Mouse (Mus musculus) CH12.LX (cell line): Measurements from ENCODE around the gene Il6ra. TPM values are rescaled to one million over a fixed set of nuclear protein-coding genes. Genes with fewer than 3 reads are reported as not detected.

ENCODE experiments used
- DNase-seq: peaks from one replicate; pipeline ENCODE4 v3.0.0-alpha.2; 2013; ENCODE audit errors: extremely low read depth
- H3K27ac ChIP-seq: 2 replicates; pipeline ENCODE4 v1.5.1; 2012; ENCODE audit warnings: low read depth, mild to moderate bottlenecking, control low read depth, moderate library complexity; ENCODE audit not compliant: insufficient read depth
- H3K27me3 ChIP-seq: replicated peaks from 2 replicates; pipeline ENCODE3; 2012; ENCODE audit warnings: inconsistent platforms
- H3K36me3 ChIP-seq, 2 experiments: replicated peaks in 1 of 2; 2 replicates each; pipeline versions ENCODE3 to v1.6.1; 2012; ENCODE audit warnings: inconsistent platforms in 1 of 2, low read length in 1 of 2, mild to moderate bottlenecking in 1 of 2, mixed read lengths in 1 of 2, moderate library complexity in 1 of 2; ENCODE audit not compliant: control insufficient read depth in 1 of 2, insufficient read depth in 1 of 2
- H3K4me1 ChIP-seq, 2 experiments: 2 replicates each; pipeline ENCODE4 v1.6.1; 2012; ENCODE audit warnings: inconsistent platforms in 1 of 2, moderate library complexity in 1 of 2; ENCODE audit not compliant: insufficient read depth in 2 of 2, control insufficient read depth in 1 of 2
- H3K4me2 ChIP-seq: 2 replicates; pipeline ENCODE4 v1.6.1; 2012; ENCODE audit warnings: low read depth, mild to moderate bottlenecking, control low read depth; ENCODE audit not compliant: poor library complexity, insufficient read depth, severe bottlenecking
- H3K4me3 ChIP-seq, 3 experiments: fragments of 150-350 bp in 1 of 3; sonication (generic) in 1 of 3; replicated peaks in 1 of 3; 2 replicates each; pipeline versions ENCODE3 to v1.5.1; 2011 to 2012; ENCODE audit warnings: low read depth in 2 of 3, low read length in 2 of 3, mild to moderate bottlenecking in 2 of 3, moderate library complexity in 2 of 3, control low read depth in 1 of 3, improper control_type of control experiment in 1 of 3, inconsistent platforms in 1 of 3, mixed read lengths in 1 of 3; ENCODE audit not compliant: poor library complexity in 1 of 3
- H3K79me2 ChIP-seq: replicated peaks from 2 replicates; pipeline ENCODE4 v1.6.1; 2012; ENCODE audit warnings: mild to moderate bottlenecking, moderate library complexity; ENCODE audit not compliant: control insufficient read depth, poor library complexity, insufficient read depth, severe bottlenecking; ENCODE audit errors: extremely low read depth
- H3K9ac ChIP-seq: 2 replicates; pipeline ENCODE4 v1.6.1; 2012; ENCODE audit warnings: low read depth, mild to moderate bottlenecking, control low read depth, moderate library complexity; ENCODE audit not compliant: insufficient read depth
- H3K9me3 ChIP-seq: replicated peaks from 2 replicates; pipeline ENCODE3; 2012; ENCODE audit warnings: low read length, inconsistent platforms, mixed read lengths
- BHLHE40 ChIP-seq: IDR thresholded peaks from 2 replicates; pipeline ENCODE4 v1.6.1; 2011; ENCODE audit warnings: mild to moderate bottlenecking, low read depth, low read length, improper control_type of control experiment
- CHD1 ChIP-seq: IDR thresholded peaks from 2 replicates; pipeline ENCODE4 v1.6.1; 2012; ENCODE audit warnings: low read depth, low read length, improper control_type of control experiment, inconsistent platforms
- CHD2 ChIP-seq: IDR thresholded peaks from 2 replicates; pipeline ENCODE4 v1.6.1; 2011; ENCODE audit warnings: low read length, improper control_type of control experiment
- E2F4 ChIP-seq: IDR thresholded peaks from 2 replicates; pipeline ENCODE4 v1.6.1; 2011; ENCODE audit warnings: low read depth, low read length, improper control_type of control experiment; ENCODE audit not compliant: insufficient replicate concordance
- ELF1 ChIP-seq: IDR thresholded peaks from 2 replicates; pipeline ENCODE4 v1.6.1; 2014; ENCODE audit warnings: low read depth, mild to moderate bottlenecking, inconsistent platforms, low read length, improper control_type of control experiment
- EP300 ChIP-seq: IDR thresholded peaks from 2 replicates; pipeline ENCODE4 v1.6.1; 2011; ENCODE audit warnings: low read length, improper control_type of control experiment
- ETS1 ChIP-seq: conservative IDR thresholded peaks from 2 replicates; pipeline ENCODE4 v1.6.1; 2012; ENCODE audit warnings: low read depth, mild to moderate bottlenecking, inconsistent platforms, low read length, improper control_type of control experiment, moderate library complexity
- HCFC1 ChIP-seq: IDR thresholded peaks from 2 replicates; pipeline ENCODE4 v1.6.1; 2012; ENCODE audit warnings: low read depth, mild to moderate bottlenecking, inconsistent platforms, low read length, improper control_type of control experiment
- IRF4 ChIP-seq: IDR thresholded peaks from 2 replicates; pipeline ENCODE4 v1.6.1; 2014; ENCODE audit warnings: low read depth, mild to moderate bottlenecking, inconsistent platforms, low read length, improper control_type of control experiment
- MAFK ChIP-seq: IDR thresholded peaks from 2 replicates; pipeline ENCODE4 v1.6.1; 2011; ENCODE audit warnings: low read length, improper control_type of control experiment; ENCODE audit not compliant: insufficient replicate concordance
- MAX ChIP-seq: IDR thresholded peaks from 2 replicates; pipeline ENCODE4 v1.6.1; 2011; ENCODE audit warnings: low read length, improper control_type of control experiment
- MXI1 ChIP-seq: IDR thresholded peaks from 2 replicates; pipeline ENCODE4 v1.6.1; 2011; ENCODE audit warnings: mild to moderate bottlenecking, low read depth, low read length, improper control_type of control experiment
- RCOR1 ChIP-seq: conservative IDR thresholded peaks from 2 replicates; pipeline ENCODE4 v1.6.1; 2012; ENCODE audit warnings: low read depth, mild to moderate bottlenecking, inconsistent platforms, low read length, improper control_type of control experiment
- SMC3 ChIP-seq: IDR thresholded peaks from 2 replicates; pipeline ENCODE4 v1.6.1; 2011; ENCODE audit warnings: low read depth, low read length, improper control_type of control experiment
- TBP ChIP-seq: conservative IDR thresholded peaks from 2 replicates; pipeline ENCODE4 v1.6.1; 2011; ENCODE audit warnings: low read depth, low read length, improper control_type of control experiment
- TCF12 ChIP-seq: IDR thresholded peaks from 2 replicates; pipeline ENCODE4 v1.6.1; 2014; ENCODE audit warnings: low read depth, mild to moderate bottlenecking, inconsistent platforms, low read length, improper control_type of control experiment
- UBTF ChIP-seq: IDR thresholded peaks from 2 replicates; pipeline ENCODE4 v1.6.1; 2012; ENCODE audit warnings: low read depth, mild to moderate bottlenecking, inconsistent platforms, low read length, improper control_type of control experiment, moderate library complexity
- USF2 ChIP-seq: conservative IDR thresholded peaks from 2 replicates; pipeline ENCODE4 v1.6.1; 2011; ENCODE audit warnings: low read depth, low read length, improper control_type of control experiment
- ZMIZ1 ChIP-seq: IDR thresholded peaks from 2 replicates; pipeline ENCODE4 v1.6.1; 2012; ENCODE audit warnings: low read depth, mild to moderate bottlenecking, inconsistent platforms, low read length, improper control_type of control experiment
- ZNF384 ChIP-seq: IDR thresholded peaks from 2 replicates; pipeline ENCODE4 v1.6.1; 2012; ENCODE audit warnings: low read depth, low read length, improper control_type of control experiment, inconsistent platforms
- dilution Hi-C: fragments of 300-500 bp; cut with MboI; formaldehyde crosslinking; loops from 2 replicates; pipeline ENCODE4 v1.14.3; 2020; ENCODE audit warnings: low sequenced_read_pairs; ENCODE audit not compliant: extremely low pct_unique_long_range_greater_than_20kb, extremely low pct_ligation_motif_present
- in situ Hi-C: fragments of 300-500 bp; cut with MboI; formaldehyde crosslinking; loops from 3 replicates; pipeline ENCODE4 v1.14.3; 2019; ENCODE audit warnings: low sequenced_read_pairs, low pct_ligation_motif_present, low pct_unique_long_range_greater_than_20kb, mixed read lengths
- polyA plus RNA-seq: library from polyadenylated mRNA; unstranded; fragments of >175 nt; gene quantifications from 2 replicates; pipeline ENCODE4 v1.2.1, GENCODE M21; 2012; ENCODE audit warnings: low read depth; ENCODE audit not compliant: insufficient read length
- total RNA-seq, 2 experiments: library from RNA; depleted of rRNA; stranded (reverse); fragments of 300-350 nt in 1 of 2; fragments of >200 nt in 1 of 2; gene quantifications; 2 replicates each; pipeline ENCODE4 v1.2.3; 2012 to 2014

Il6ra gene
- total and polyA plus RNA-seq, 3 experiments, result 1.4 to 4.8 (median 1.6) TPM

- TF ChIP-seq MAX (0 out of 2 replicates have a peak, but pooled peaks have one; percentile 28), IRF4 (peak; percentile 70), ELF1 (peak; percentile 54; the same call in 1 of the 2 replicates), ETS1 (peak; percentile 56), ZNF384 (no peak), EP300 (peak; percentile 78), CHD1 (0 out of 2 replicates have a peak, but pooled peaks have one; percentile 83)
These were observed 25.3 kb downstream of the Il6ra start (continued) for GRCm38 (mm10) chr3:89887582-89888230.

GRCm38 (mm10) chr3:89885766-89886165 lies 27.2 kb downstream of the Il6ra start:
- Histone ChIP-seq H3K4me2 (no peak overlapping the region), H3K27ac (no peak overlapping the region), H3K9me3 (no peaks in the 10 kb centered on the region), H3K9ac (no peak overlapping the region), H3K4me3 (no peak overlapping the region), H3K36me3 (peaks cover 3 to 13% of the 10 kb centered on the region in 2 experiments), H3K4me1 (peaks cover 52 to 90% of the 10 kb centered on the region in 2 experiments), H3K27me3 (no peaks in the 10 kb centered on the region), H3K79me2 (no peaks in the 10 kb centered on the region)
- dilution Hi-C loops, result no loop called here
- DNase-seq, result no peak
- TF ChIP-seq HCFC1 (no peak), MXI1 (no peak), MAX (no peak), RCOR1 (no peak), CHD2 (no peak), ELF1 (no peak), BHLHE40 (no peak), IRF4 (no peak), SMC3 (no peak), ZMIZ1 (no peak), CHD1 (no peak), TCF12 (no peak), UBTF (no peak), EP300 (no peak), MAFK (no peak), TBP (no peak), USF2 (no peak), E2F4 (no peak)
- in situ Hi-C loops, result no loop called here
